Mouse (Mus musculus): ENCODE data around the gene Hrasls.

DNA sequence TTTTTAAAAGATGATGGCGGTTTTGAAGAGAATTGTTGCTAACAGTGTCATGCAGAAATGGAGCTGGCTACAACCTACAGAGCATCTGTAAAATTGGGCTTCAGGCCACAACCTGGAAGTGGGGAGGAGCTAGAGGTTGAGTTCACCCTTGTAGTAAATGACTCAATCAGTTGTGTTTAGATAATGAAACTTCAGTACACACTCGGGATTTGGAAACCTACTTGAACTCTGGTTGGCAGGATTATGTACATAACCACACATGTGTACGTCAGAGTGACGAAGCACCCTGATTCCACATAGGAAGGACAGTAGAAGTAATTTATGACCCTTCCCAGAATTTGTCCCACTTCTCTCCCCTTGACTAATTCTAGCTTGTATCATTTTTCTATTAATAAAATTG lies 44.8 kb downstream of the Hrasls start:
- no peak for TF ChIP-seq EP300 (IDR thresholded peaks at IDR 0.05; ENCODE audit: low read length)
- no peak for TF ChIP-seq ZNF384 (IDR thresholded peaks at IDR 0.05; ENCODE audit: low read depth, low read length)
- no peak for TF ChIP-seq CTCF (conservative IDR thresholded peaks at IDR 0.05 in 1 of 2, IDR thresholded peaks at IDR 0.05 in 1 of 2; ENCODE audit: low read depth in 2 of 2, low read length in 2 of 2)
- TF ChIP-seq POLR2AphosphoS2 (IDR thresholded peaks at IDR 0.05; ENCODE audit: low read depth, low read length) = no peak
